Mouse (Mus musculus): ENCODE measurements around the gene Col6a5. TPM values are rescaled to one million over a fixed set of nuclear protein-coding genes. Genes with fewer than 3 reads are reported as not detected.

Gene Col6a5
- polyA plus RNA-seq, 1 experiment from 2014 or later, result 0.40 TPM

GRCm38 (mm10) chr9:105971351-105971894 lies 11.0 kb upstream of the Col6a5 start:
- no peak for ATAC-seq (ENCODE audit: low FRiP score, low read depth)
- no peak overlapping the region for H3K9ac ChIP-seq
- no peaks in the 10 kb centered on the region for H3K36me3 ChIP-seq
- H3K27ac ChIP-seq (replicated peaks), result no peak overlapping the region
- WGBS, result 92% methylated on average over 14 of the region's 14 CpGs
- H3K4me1 ChIP-seq (replicated peaks), result no peaks in the 10 kb centered on the region
- no peak overlapping the region for H3K4me2 ChIP-seq
- H3K27me3 ChIP-seq, result no peaks in the 10 kb centered on the region; the same call in 1 of the 2 replicates
- H3K4me3 ChIP-seq, result no peak overlapping the region
- no peaks in the 10 kb centered on the region for H3K9me3 ChIP-seq

GRCm38 (mm10) chr9:105970901-105971300 lies 10.5 kb upstream of the Col6a5 start:
- H3K36me3 ChIP-seq, result no peaks in the 10 kb centered on the region
- no peak overlapping the region for H3K4me2 ChIP-seq
- no peak overlapping the region for H3K9ac ChIP-seq
- WGBS, result 83% methylated on average over 5 of the region's 5 CpGs
- H3K4me1 ChIP-seq (replicated peaks), result no peaks in the 10 kb centered on the region
- ATAC-seq (ENCODE audit: low FRiP score, low read depth), result no peak
- H3K4me3 ChIP-seq, result no peak overlapping the region
- H3K27ac ChIP-seq (replicated peaks), result no peak overlapping the region
- no peaks in the 10 kb centered on the region for H3K27me3 ChIP-seq
- H3K9me3 ChIP-seq, result no peaks in the 10 kb centered on the region

GRCm38 (mm10) chr9:105967976-105968375 lies 7.5 kb upstream of the Col6a5 start:
- Histone ChIP-seq H3K9me3 (no peaks in the 10 kb centered on the region), H3K4me2 (no peak overlapping the region), H3K27ac (replicated peaks) (no peak overlapping the region), H3K4me3 (no peak overlapping the region), H3K27me3 (no peaks in the 10 kb centered on the region), H3K4me1 (replicated peaks) (no peaks in the 10 kb centered on the region), H3K36me3 (no peaks in the 10 kb centered on the region), H3K9ac (no peak overlapping the region)
- WGBS, result 77% methylated on average over 5 of the region's 5 CpGs
- no peak for ATAC-seq (ENCODE audit: low FRiP score, low read depth)

GRCm38 (mm10) chr9:105959116-105959515 lies 1.3 kb downstream of the Col6a5 start:
- H3K9me3 ChIP-seq, result no peaks in the 10 kb centered on the region
- no peak for ATAC-seq (ENCODE audit: low FRiP score, low read depth)
- 68% methylated on average over 1 of the region's 1 CpGs for WGBS
- H3K9ac ChIP-seq, result no peak overlapping the region
- no peak overlapping the region for H3K27ac ChIP-seq (replicated peaks)
- H3K4me3 ChIP-seq, result no peak overlapping the region
- no peaks in the 10 kb centered on the region for H3K4me1 ChIP-seq (replicated peaks)
- H3K27me3 ChIP-seq, result no peaks in the 10 kb centered on the region
- no peaks in the 10 kb centered on the region for H3K36me3 ChIP-seq
- no peak overlapping the region for H3K4me2 ChIP-seq

- H3K4me2 ChIP-seq, result no peak overlapping the region
- H3K27me3 ChIP-seq, result no peaks in the 10 kb centered on the region
- no peak overlapping the region for H3K9ac ChIP-seq
- H3K36me3 ChIP-seq, result no peaks in the 10 kb centered on the region
- ATAC-seq (ENCODE audit: low FRiP score, low read depth), result no peak
- no peak overlapping the region for H3K27ac ChIP-seq (replicated peaks)
- no peaks in the 10 kb centered on the region for H3K9me3 ChIP-seq
- no peak overlapping the region for H3K4me3 ChIP-seq
- 73% methylated on average over 1 of the region's 1 CpGs for WGBS
- 0 out of 2 replicates have a peak, but pooled peaks cover 3% of the 10 kb centered on the region for H3K4me1 ChIP-seq (replicated peaks)
Measured at GRCm38 (mm10) chr9:105949755-105950154, 10.7 kb downstream of the Col6a5 start.

- Histone ChIP-seq H3K9ac (no peak overlapping the region), H3K27me3 (no peaks in the 10 kb centered on the region), H3K4me3 (no peak overlapping the region), H3K27ac (replicated peaks) (no peak overlapping the region), H3K9me3 (no peaks in the 10 kb centered on the region), H3K4me2 (no peak overlapping the region), H3K36me3 (no peaks in the 10 kb centered on the region), H3K4me1 (replicated peaks) (0 out of 2 replicates have a peak, but pooled peaks cover 3% of the 10 kb centered on the region)
- no peak for ATAC-seq (ENCODE audit: low FRiP score, low read depth)
- 73% methylated on average over 3 of the region's 3 CpGs for WGBS
Measured at GRCm38 (mm10) chr9:105947577-105947976, 12.9 kb downstream of the Col6a5 start.

GRCm38 (mm10) chr9:105933816-105934215 lies 26.6 kb downstream of the Col6a5 start:
- no peaks in the 10 kb centered on the region for H3K9me3 ChIP-seq
- no peak overlapping the region for H3K9ac ChIP-seq
- WGBS, result 77% methylated on average over 6 of the region's 6 CpGs
- H3K27ac ChIP-seq (replicated peaks), result no peak overlapping the region
- no peaks in the 10 kb centered on the region for H3K36me3 ChIP-seq
- no peak for ATAC-seq (ENCODE audit: low FRiP score, low read depth)
- 0 out of 2 replicates have a peak, but pooled peaks cover 3% of the 10 kb centered on the region for H3K4me1 ChIP-seq (replicated peaks)
- H3K4me2 ChIP-seq, result no peak overlapping the region
- H3K27me3 ChIP-seq, result no peaks in the 10 kb centered on the region
- H3K4me3 ChIP-seq, result no peak overlapping the region

- no peaks in the 10 kb centered on the region for H3K27me3 ChIP-seq
- WGBS, result 58% methylated on average over 4 of the region's 4 CpGs
- ATAC-seq (ENCODE audit: low FRiP score, low read depth), result no peak
- no peaks in the 10 kb centered on the region for H3K36me3 ChIP-seq
- H3K9ac ChIP-seq, result no peak overlapping the region
- no peak overlapping the region for H3K4me2 ChIP-seq
- peaks cover 9% of the 10 kb centered on the region; the same call in 1 of the 2 replicates for H3K4me1 ChIP-seq (replicated peaks)
- H3K27ac ChIP-seq (replicated peaks), result no peak overlapping the region
- no peaks in the 10 kb centered on the region for H3K9me3 ChIP-seq
- H3K4me3 ChIP-seq, result no peak overlapping the region
Measured at GRCm38 (mm10) chr9:105929287-105929686, 31.2 kb downstream of the Col6a5 start.

- Histone ChIP-seq H3K27me3 (no peaks in the 10 kb centered on the region), H3K4me2 (no peak overlapping the region), H3K4me1 (replicated peaks) (peaks cover 9% of the 10 kb centered on the region; the same call in 1 of the 2 replicates), H3K27ac (replicated peaks) (peak overlapping the region; percentile 43), H3K9ac (no peak overlapping the region), H3K4me3 (no peak overlapping the region), H3K36me3 (no peaks in the 10 kb centered on the region), H3K9me3 (no peaks in the 10 kb centered on the region)
- ATAC-seq (ENCODE audit: low FRiP score, low read depth), result peak; percentile 38; the same call in 1 of the 2 replicates
- 48% methylated on average over 6 of the region's 6 CpGs for WGBS
Measured at GRCm38 (mm10) chr9:105928406-105929071, 31.9 kb downstream of the Col6a5 start.

- H3K4me1 ChIP-seq (replicated peaks), result peaks cover 6% of the 10 kb centered on the region; the same call in 1 of the 2 replicates
- ATAC-seq (ENCODE audit: low FRiP score, low read depth), result no peak
- H3K4me3 ChIP-seq, result no peak overlapping the region
- no peaks in the 10 kb centered on the region for H3K9me3 ChIP-seq
- no peak overlapping the region for H3K9ac ChIP-seq
- H3K27me3 ChIP-seq, result no peaks in the 10 kb centered on the region
- no peaks in the 10 kb centered on the region for H3K36me3 ChIP-seq
- 87% methylated on average over 2 of the region's 2 CpGs for WGBS
- no peak overlapping the region for H3K4me2 ChIP-seq
- no peak overlapping the region for H3K27ac ChIP-seq (replicated peaks)
Measured at GRCm38 (mm10) chr9:105923659-105924058, 36.8 kb downstream of the Col6a5 start.

- Histone ChIP-seq H3K27me3 (no peaks in the 10 kb centered on the region), H3K9me3 (no peaks in the 10 kb centered on the region), H3K4me3 (no peak overlapping the region), H3K9ac (no peak overlapping the region), H3K4me1 (replicated peaks) (no peaks in the 10 kb centered on the region), H3K4me2 (no peak overlapping the region), H3K27ac (replicated peaks) (no peak overlapping the region), H3K36me3 (no peaks in the 10 kb centered on the region)
- 26% methylated on average over 4 of the region's 4 CpGs for WGBS
- ATAC-seq (ENCODE audit: low FRiP score, low read depth), result no peak
Measured at GRCm38 (mm10) chr9:105915186-105915585, 45.3 kb downstream of the Col6a5 start.

- no peaks in the 10 kb centered on the region for H3K9me3 ChIP-seq
- H3K9ac ChIP-seq, result no peak overlapping the region
- no peak overlapping the region for H3K27ac ChIP-seq (replicated peaks)
- no peak overlapping the region for H3K4me2 ChIP-seq
- H3K4me3 ChIP-seq, result no peak overlapping the region
- WGBS, result 94% methylated on average over 2 of the region's 2 CpGs
- no peaks in the 10 kb centered on the region for H3K36me3 ChIP-seq
- no peaks in the 10 kb centered on the region for H3K27me3 ChIP-seq
- H3K4me1 ChIP-seq (replicated peaks), result no peaks in the 10 kb centered on the region
- ATAC-seq (ENCODE audit: low FRiP score, low read depth), result no peak
Measured at GRCm38 (mm10) chr9:105910166-105910565, 50.3 kb downstream of the Col6a5 start.
